In genomic region chr11:119090076-119090960, GRCm38 (mm10) we compare ENCODE assay signal across 8 mouse cellular contexts. TPM values are rescaled to one million over a fixed set of nuclear protein-coding genes. Genes with fewer than 3 reads are reported as not detected.
DNase-seq lines count a peak whose midpoint lies in the region; ATAC-seq and TF ChIP-seq lines count a peak whose summit lies in the region.

No protein-coding gene starts in this region.

- intact Hi-C loops in left cerebral cortex, postnatal 25 days (cut with DNase I) = no loop called here

- ATAC-seq in megakaryocyte, adult 5-6 weeks (ENCODE audit: poor library complexity, severe bottlenecking) = no peak
- ATAC-seq in forebrain, postnatal 0 days = no peak

- no peaks in the 10 kb centered on the region for H3K9me3 ChIP-seq in megakaryocyte, embryonic 14.5 days
- H3K9me3 ChIP-seq in forebrain, postnatal 0 days (ENCODE audit: low read length) = no peaks in the 10 kb centered on the region
- H3K9me3 ChIP-seq in midbrain, embryonic 10.5 days (replicated peaks) = no peaks in the 10 kb centered on the region

- peaks cover 53% of the 10 kb centered on the region for H3K4me1 ChIP-seq in megakaryocyte, embryonic 14.5 days
- peaks cover 13% of the 10 kb centered on the region for H3K4me1 ChIP-seq in bone marrow macrophage, adult 2 months (ENCODE audit: control insufficient read depth, insufficient read depth, low read length)
- H3K4me1 ChIP-seq in forebrain, postnatal 0 days (ENCODE audit: insufficient read depth) = peaks cover 8% of the 10 kb centered on the region
- H3K4me1 ChIP-seq in kidney, adult 2 months (ENCODE audit: control insufficient read depth, insufficient read depth, low read length) = peaks cover 9% of the 10 kb centered on the region
- H3K4me1 ChIP-seq in midbrain, embryonic 10.5 days = peaks cover 66% of the 10 kb centered on the region

- no peaks in the 10 kb centered on the region for H3K36me3 ChIP-seq in megakaryocyte, embryonic 14.5 days (replicated peaks; ENCODE audit: low read length)
- no peaks in the 10 kb centered on the region for H3K36me3 ChIP-seq in forebrain, postnatal 0 days (ENCODE audit: insufficient read depth)
- H3K36me3 ChIP-seq in kidney, adult 2 months (ENCODE audit: control insufficient read depth, insufficient read depth, low read length) = no peaks in the 10 kb centered on the region
- no peaks in the 10 kb centered on the region for H3K36me3 ChIP-seq in midbrain, embryonic 10.5 days

- peaks cover 84% of the 10 kb centered on the region for H3K27me3 ChIP-seq in megakaryocyte, embryonic 14.5 days (replicated peaks)
- H3K27me3 ChIP-seq in forebrain, postnatal 0 days (ENCODE audit: insufficient read depth, low read length) = peaks cover 27% of the 10 kb centered on the region
- no peaks in the 10 kb centered on the region; the same call in 1 of the 2 replicates for H3K27me3 ChIP-seq in kidney, adult 2 months (replicated peaks; ENCODE audit: control insufficient read depth, insufficient read depth, low read length)
- peaks cover 93% of the 10 kb centered on the region for H3K27me3 ChIP-seq in midbrain, embryonic 10.5 days (ENCODE audit: low read depth, poor library complexity, severe bottlenecking)

- H3K4me2 ChIP-seq in forebrain, postnatal 0 days (ENCODE audit: low read depth) = peak overlapping the region; percentile 98

- WGBS in forebrain, postnatal 0 days = under 1% methylated on average over 63 of the region's 75 CpGs
- WGBS in kidney, adult 2 months = 1% methylated on average over 75 of the region's 75 CpGs
- under 1% methylated on average over 75 of the region's 75 CpGs for WGBS in midbrain, embryonic 10.5 days

- peak; percentile 47 for DNase-seq in forebrain, postnatal 0 days
- DNase-seq in kidney, adult 2 months = peak; percentile 43
- peak; percentile 63 for DNase-seq in midbrain, embryonic 10.5 days (ENCODE audit: low spot score)
- peak; percentile 15 to 26 for DNase-seq in urinary bladder, postnatal 36 days (ENCODE audit: low spot score in 2 of 2)
- DNase-seq in left cerebral cortex, postnatal 25 days (ENCODE audit: low spot score in 2 of 2) = no peak

- TF ChIP-seq POLR2A in bone marrow macrophage, adult 2 months (IDR thresholded peaks at IDR 0.05; ENCODE audit: borderline replicate concordance, low read depth, low read length) = no peak
- TF ChIP-seq POLR2A in kidney, adult 2 months (IDR thresholded peaks at IDR 0.05; ENCODE audit: low read depth, low read length) = no peak

- no peak overlapping the region for H3K27ac ChIP-seq in bone marrow macrophage, adult 2 months (ENCODE audit: insufficient read depth, low read depth, low read length)
- no peak overlapping the region for H3K27ac ChIP-seq in forebrain, postnatal 0 days (ENCODE audit: low read depth, low read length)
- peak overlapping the region; percentile 16; the same call in 1 of the 2 replicates for H3K27ac ChIP-seq in kidney, adult 2 months (ENCODE audit: insufficient read depth, low read depth, low read length)
- peak overlapping the region; percentile 78 for H3K27ac ChIP-seq in midbrain, embryonic 10.5 days (replicated peaks)

- peak overlapping the region; percentile 63 for H3K9ac ChIP-seq in forebrain, postnatal 0 days

- peak overlapping the region; percentile 88 for H3K4me3 ChIP-seq in megakaryocyte, embryonic 14.5 days (replicated peaks)
- H3K4me3 ChIP-seq in bone marrow macrophage, adult 2 months (ENCODE audit: insufficient read depth, low read length) = peak overlapping the region; percentile 50
- H3K4me3 ChIP-seq in forebrain, postnatal 0 days (ENCODE audit: low read depth, low read length) = peak overlapping the region; percentile 53
- peak overlapping the region; percentile 63 for H3K4me3 ChIP-seq in kidney, adult 2 months (ENCODE audit: insufficient read depth, low read depth, low read length)
- peak overlapping the region; percentile 68 for H3K4me3 ChIP-seq in midbrain, embryonic 10.5 days

- TF ChIP-seq CTCF in bone marrow macrophage, adult 2 months (IDR thresholded peaks at IDR 0.05; ENCODE audit: low read depth, low read length) = no peak
- TF ChIP-seq CTCF in forebrain, postnatal 0 days (IDR thresholded peaks at IDR 0.05; ENCODE audit: low read depth) = no peak
- TF ChIP-seq CTCF in kidney, adult 2 months (conservative IDR thresholded peaks at IDR 0.05; ENCODE audit: insufficient read depth, insufficient read length, low read depth, low read length) = no peak

RNA-seq across cellular contexts. Expression of gene Cbx4, which starts 4.3 kb away (rescaled TPM):
- polyA plus RNA-seq in megakaryocyte, embryonic 14.5 days (2012; ENCODE audit: insufficient read depth, low replicate concordance) = 49.2 and 111 TPM in 2 replicates
- total RNA-seq in megakaryocyte, adult 5-6 weeks (2015) = 15.3 and 15.5 TPM in 2 replicates
- 18.0 and 18.4 TPM in 2 replicates for total RNA-seq in megakaryocyte, adult 5-6 weeks (2017)
- polyA plus RNA-seq in bone marrow macrophage, adult 2 months (2012; ENCODE audit: insufficient read depth, insufficient read length, missing spikeins) = 15.8 and 17.2 TPM in 2 replicates
- total RNA-seq in forebrain, postnatal 0 days (2014; rRNA removed) = 36.1 and 38.6 TPM in 2 replicates
- 21.7 and 26.1 TPM in 2 replicates for polyA plus RNA-seq in forebrain, postnatal 0 days (2015; fragmentation: Nextera tagmentation; extraction: Ambion mirVana)
- 9.3 and 10.6 TPM in 2 replicates for polyA plus RNA-seq in kidney, adult 2 months (2012; rRNA removed)
- polyA plus RNA-seq in midbrain, embryonic 10.5 days (2016; fragmentation: Nextera tagmentation; extraction: Ambion mirVana) = 5.1 and 7.1 TPM in 2 replicates
- total RNA-seq in left cerebral cortex, postnatal 25 days (2021) = 10 to 100 TPM; 59.5 to 66.2 TPM

RNA-seq across cellular contexts. Expression of gene Cbx8, which starts 49.5 kb away (rescaled TPM):
- 2.7 and 7.4 TPM in 2 replicates for polyA plus RNA-seq in megakaryocyte, embryonic 14.5 days (2012; ENCODE audit: insufficient read depth, low replicate concordance)
- 3.2 and 5.6 TPM in 2 replicates for total RNA-seq in megakaryocyte, adult 5-6 weeks (2015)
- 3.0 and 3.6 TPM in 2 replicates for total RNA-seq in megakaryocyte, adult 5-6 weeks (2017)
- 6.2 and 9.5 TPM in 2 replicates for polyA plus RNA-seq in bone marrow macrophage, adult 2 months (2012; ENCODE audit: insufficient read depth, insufficient read length, missing spikeins)
- 14.2 and 21.9 TPM in 2 replicates for total RNA-seq in forebrain, postnatal 0 days (2014; rRNA removed)
- polyA plus RNA-seq in forebrain, postnatal 0 days (2015; fragmentation: Nextera tagmentation; extraction: Ambion mirVana) = 5.3 and 8.5 TPM in 2 replicates
- polyA plus RNA-seq in kidney, adult 2 months (2012; rRNA removed) = 2.1 and 2.7 TPM in 2 replicates
- polyA plus RNA-seq in midbrain, embryonic 10.5 days (2016; fragmentation: Nextera tagmentation; extraction: Ambion mirVana) = 13.5 and 15.0 TPM in 2 replicates
- total RNA-seq in left cerebral cortex, postnatal 25 days (2021) = 10 to 100 TPM; 12.9 to 17.7 TPM

Comparison
In these comparisons a context has a peak if more than half of its experiments do, and no peak if none do; other contexts are left out.
1. H3K27ac ChIP-seq: peak in kidney, adult 2 months (single experiment) and midbrain, embryonic 10.5 days (single experiment); none in bone marrow macrophage, adult 2 months (single experiment) and forebrain, postnatal 0 days (single experiment).
2. DNase-seq: peak in forebrain, postnatal 0 days (single experiment), kidney, adult 2 months (single experiment), midbrain, embryonic 10.5 days (single experiment) and urinary bladder, postnatal 36 days (2 of 2); none in left cerebral cortex, postnatal 25 days (0 of 2).
3. Peak in every context shown above with its lines, with median percentiles within 50 percentile points of each other: H3K4me3 ChIP-seq.